Mouse (Mus musculus): ENCODE results near the gene A930002H24Rik.

GRCm38 (mm10) chr17:63863647-63864149 lies at the start of gene A930002H24Rik:
- TF ChIP-seq CTCF (IDR thresholded peaks at IDR 0.05; ENCODE audit: control insufficient read depth, insufficient read depth, insufficient replicate concordance, low read depth, low read length) (no peak), POLR2A (IDR thresholded peaks at IDR 0.05; ENCODE audit: control insufficient read depth, low read depth, low read length) (peak; percentile 93)
